Mouse (Mus musculus) heart, postnatal 0 days (tissue): ENCODE results near the gene Phldb1.
A peak's percentile ranks its signal among the peaks of the same experiment; 100 is the strongest.

Source experiments
- CTCF ChIP-seq: IDR thresholded peaks from 2 replicates; pipeline ENCODE4 v1.5.1; 2016; ENCODE audit warnings: antibody characterized with exemption, control low read depth, low read depth
- EP300 ChIP-seq: IDR thresholded peaks from 2 replicates; pipeline ENCODE4 v1.6.1; 2016; ENCODE audit warnings: antibody characterized with exemption, low read depth

GRCm38 (mm10) chr9:44721154-44721876 is 13.7 kb downstream of the Phldb1 start:
- TF ChIP-seq CTCF (peak; percentile 35), EP300 (no peak)
